Mouse (Mus musculus): Measurements from ENCODE around the gene Kcnk10. TPM values are rescaled to one million over a fixed set of nuclear protein-coding genes. Genes with fewer than 3 reads are reported as not detected.
"Not testable (repeated sequence)": the region's sequence is repeated elsewhere in the genome, so short reads cannot be mapped to it uniquely, and the experiment has no call there.

Gene Kcnk10
- 40.9 and 45.2 TPM in 2 replicates for polyA plus RNA-seq (2014; fragmentation: Nextera tagmentation; extraction: Ambion mirVana)

DNA sequence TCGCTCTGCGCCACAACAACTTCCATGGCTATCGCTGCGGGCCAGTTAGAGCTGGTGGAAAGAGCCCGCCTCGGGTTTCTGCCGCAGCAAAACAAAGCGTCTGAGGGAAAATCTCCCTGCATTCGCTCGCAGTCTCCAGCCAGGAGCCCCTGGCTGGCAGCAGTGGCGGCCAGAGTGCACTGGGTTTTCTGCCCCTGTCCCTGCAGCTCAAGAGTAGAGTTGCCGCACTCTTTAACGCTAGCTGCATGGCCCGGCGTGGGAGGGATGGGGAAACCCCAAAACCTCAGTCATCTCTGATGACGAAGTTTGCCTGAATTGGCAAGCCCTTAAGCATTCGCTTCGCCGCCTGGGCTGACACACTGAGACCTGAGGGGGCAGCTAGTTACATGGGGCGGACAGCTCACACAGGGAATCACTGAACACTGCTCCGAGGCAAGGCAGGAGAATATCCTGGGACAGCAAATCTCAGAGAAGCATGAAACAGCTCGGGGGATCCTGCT, at the start of gene Kcnk10:
Gene Kcnk10, minus strand, starts transcription at position 450 of the 500 bp plus-strand sequence.
- H3K4me3 ChIP-seq (ENCODE audit: low read depth, low read length) = peak within 1 kb of the TSS; percentile 41
- peak within 1 kb of the TSS; percentile 83 for H3K9ac ChIP-seq (ENCODE audit: low read length)
- DNase-seq (ENCODE audit: low spot score, missing footprints) (peak; percentile 94), ATAC-seq (ENCODE audit: low FRiP score) (0 out of 2 replicates have a peak, but pooled peaks have one; percentile 13)
- H3K4me1 ChIP-seq (ENCODE audit: control insufficient read depth, insufficient read depth, low read length) = peaks cover 30% of the 10 kb centered on the region
- WGBS = under 1% methylated on average over 22 of the region's 22 CpGs
- peak within 1 kb of the TSS; percentile 70 for H3K27ac ChIP-seq (ENCODE audit: low read depth, low read length)
- H3K36me3 ChIP-seq (ENCODE audit: control insufficient read depth, insufficient read depth, low read length) = no peaks in the 10 kb centered on the region
- no peaks in the 10 kb centered on the region for H3K9me3 ChIP-seq (ENCODE audit: control insufficient read depth, low read length)
- no peaks in the 10 kb centered on the region; the same call in 1 of the 2 replicates for H3K27me3 ChIP-seq (ENCODE audit: control insufficient read depth, insufficient read depth, low read length)
- H3K4me2 ChIP-seq = peak within 1 kb of the TSS; percentile 80

DNA sequence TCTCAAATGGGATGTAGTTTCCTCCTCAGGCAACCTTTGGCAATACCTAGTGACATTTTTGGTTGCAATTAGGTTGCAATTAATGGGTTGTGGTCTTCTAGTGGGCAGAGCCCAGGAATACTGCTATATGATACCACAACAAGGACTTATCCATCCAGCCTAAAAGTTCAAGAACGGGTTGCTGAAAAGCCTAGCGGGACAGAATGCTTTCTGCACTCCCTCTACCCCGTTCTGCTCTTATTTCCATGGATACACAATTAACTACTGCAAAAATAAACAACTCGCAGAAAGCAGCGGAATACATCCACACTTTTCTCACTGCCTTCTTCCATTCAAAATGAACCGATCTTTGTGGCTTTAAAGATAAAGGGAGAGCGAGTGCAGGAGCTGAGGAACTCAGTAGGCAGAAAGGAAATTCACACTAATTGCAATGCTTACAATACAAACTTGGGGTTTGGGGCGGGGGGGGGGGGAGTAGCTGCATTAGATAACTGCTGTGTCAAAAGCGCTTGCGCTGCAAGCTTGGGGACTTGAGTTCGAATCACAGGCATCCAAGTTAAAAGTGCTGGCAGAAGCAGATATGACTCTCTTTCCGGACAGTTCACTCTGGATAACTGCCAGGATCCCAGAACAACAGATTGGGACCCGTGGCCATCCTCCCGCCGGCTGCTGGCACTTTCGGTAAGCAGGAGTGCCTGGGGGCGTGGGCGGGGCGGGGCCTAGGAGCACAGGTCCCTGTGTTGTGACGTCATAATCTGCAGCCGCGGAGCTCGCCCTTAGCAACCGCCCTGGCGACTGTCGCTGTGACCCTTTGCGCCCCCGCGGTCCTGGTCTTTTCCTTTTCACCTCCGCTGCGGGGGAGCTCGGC, 49.5 kb upstream of the Kcnk10 start, which contains the start of gene Spata7:
Gene Spata7, plus strand, starts transcription at position 766 of the 868 bp plus-strand sequence.
- Histone ChIP-seq H3K9ac (ENCODE audit: low read length) (peak within 1 kb of the TSS; percentile 75), H3K27me3 (ENCODE audit: control insufficient read depth, insufficient read depth, low read length) (no peaks in the 10 kb centered on the region), H3K4me1 (ENCODE audit: control insufficient read depth, insufficient read depth, low read length) (no peaks in the 10 kb centered on the region), H3K27ac (ENCODE audit: low read depth, low read length) (no peak within 1 kb of the TSS), H3K36me3 (ENCODE audit: control insufficient read depth, insufficient read depth, low read length) (no peaks in the 10 kb centered on the region), H3K4me2 (peak within 1 kb of the TSS; percentile 61), H3K9me3 (ENCODE audit: control insufficient read depth, low read length) (no peaks in the 10 kb centered on the region), H3K4me3 (ENCODE audit: low read depth, low read length) (peak within 1 kb of the TSS; percentile 77)
- peak; percentile 99 for DNase-seq (ENCODE audit: low spot score, missing footprints)
- peak; percentile 97 for ATAC-seq (ENCODE audit: low FRiP score)
- WGBS = 5% methylated on average over 31 of the region's 32 CpGs

GRCm38 (mm10) chr12:98623266-98623665, 45.2 kb upstream of the Kcnk10 start:
- not testable (repeated sequence) for ATAC-seq (ENCODE audit: low FRiP score); H3K27me3 ChIP-seq (ENCODE audit: control insufficient read depth, insufficient read depth, low read length); H3K9me3 ChIP-seq (ENCODE audit: control insufficient read depth, low read length); H3K4me1 ChIP-seq (ENCODE audit: control insufficient read depth, insufficient read depth, low read length); H3K36me3 ChIP-seq (ENCODE audit: control insufficient read depth, insufficient read depth, low read length); H3K4me2 ChIP-seq; H3K9ac ChIP-seq (ENCODE audit: low read length); DNase-seq (ENCODE audit: low spot score, missing footprints); H3K4me3 ChIP-seq (ENCODE audit: low read depth, low read length); H3K27ac ChIP-seq (ENCODE audit: low read depth, low read length)
- WGBS = 88% methylated on average over 10 of the region's 10 CpGs

DNA sequence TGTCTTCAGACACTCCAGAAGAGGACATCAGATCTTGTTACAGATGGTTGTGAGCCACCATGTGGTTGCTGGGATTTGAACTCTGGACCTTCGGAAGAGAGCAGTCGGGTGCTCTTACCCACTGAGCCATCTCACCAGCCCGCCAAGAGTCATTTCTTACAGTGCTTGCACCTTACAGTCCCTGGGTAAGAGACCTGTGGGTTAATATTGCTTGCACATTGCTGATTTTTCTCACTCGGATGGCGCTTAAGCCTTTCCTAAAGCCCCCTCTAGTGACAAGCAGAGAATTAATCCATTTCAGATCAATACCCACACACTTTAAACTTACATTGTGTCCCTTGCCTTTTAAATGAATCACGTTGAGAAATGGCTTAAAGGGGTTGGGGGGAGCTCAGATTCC, 42.8 kb upstream of the Kcnk10 start:
- H3K4me2 ChIP-seq; H3K4me1 ChIP-seq (ENCODE audit: control insufficient read depth, insufficient read depth, low read length); H3K36me3 ChIP-seq (ENCODE audit: control insufficient read depth, insufficient read depth, low read length); H3K4me3 ChIP-seq (ENCODE audit: low read depth, low read length); H3K9me3 ChIP-seq (ENCODE audit: control insufficient read depth, low read length); H3K27ac ChIP-seq (ENCODE audit: low read depth, low read length); H3K27me3 ChIP-seq (ENCODE audit: control insufficient read depth, insufficient read depth, low read length); H3K9ac ChIP-seq (ENCODE audit: low read length): not testable (repeated sequence)
- ATAC-seq (ENCODE audit: low FRiP score) (0 out of 2 replicates have a peak, but pooled peaks have one; percentile 30), DNase-seq (ENCODE audit: low spot score, missing footprints) (peak; percentile 84)
- 39% methylated on average over 6 of the region's 6 CpGs for WGBS

GRCm38 (mm10) chr12:98619496-98619895, 41.4 kb upstream of the Kcnk10 start:
- no peak for DNase-seq (ENCODE audit: low spot score, missing footprints)
- Histone ChIP-seq H3K27me3 (ENCODE audit: control insufficient read depth, insufficient read depth, low read length) (no peaks in the 10 kb centered on the region), H3K4me2 (no peak overlapping the region), H3K9ac (ENCODE audit: low read length) (no peak overlapping the region), H3K36me3 (ENCODE audit: control insufficient read depth, insufficient read depth, low read length) (no peaks in the 10 kb centered on the region), H3K4me3 (ENCODE audit: low read depth, low read length) (no peak overlapping the region), H3K27ac (ENCODE audit: low read depth, low read length) (no peak overlapping the region), H3K4me1 (ENCODE audit: control insufficient read depth, insufficient read depth, low read length) (no peaks in the 10 kb centered on the region; the same call in 1 of the 2 replicates), H3K9me3 (ENCODE audit: control insufficient read depth, low read length) (no peaks in the 10 kb centered on the region)
- WGBS = 76% methylated on average over 2 of the region's 2 CpGs
- no peak for ATAC-seq (ENCODE audit: low FRiP score)

DNA sequence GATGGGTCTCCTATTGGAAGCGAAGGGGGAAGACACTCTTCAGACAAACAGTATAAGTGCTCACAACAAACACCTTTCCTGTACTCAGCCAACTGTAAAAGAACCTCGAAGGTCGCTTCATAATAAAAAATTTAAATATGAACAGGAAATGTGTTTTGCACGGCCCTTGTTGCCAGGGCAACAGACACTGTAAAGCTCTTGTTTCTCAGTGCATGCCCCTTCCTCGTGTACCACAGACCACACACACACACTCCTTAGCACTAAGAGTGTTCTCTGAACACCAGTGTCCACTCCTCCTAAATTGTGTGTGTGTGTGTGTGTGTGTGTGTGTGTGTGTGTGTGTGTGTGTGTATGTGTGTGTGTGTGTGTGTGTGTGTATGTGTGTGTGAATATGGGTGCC, 37.6 kb upstream of the Kcnk10 start:
- no peak for DNase-seq (ENCODE audit: low spot score, missing footprints)
- H3K27me3 ChIP-seq (ENCODE audit: control insufficient read depth, insufficient read depth, low read length) = no peaks in the 10 kb centered on the region
- 74% methylated on average over 5 of the region's 5 CpGs for WGBS
- H3K4me3 ChIP-seq (ENCODE audit: low read depth, low read length) = no peak overlapping the region
- H3K9me3 ChIP-seq (ENCODE audit: control insufficient read depth, low read length) = no peaks in the 10 kb centered on the region
- H3K36me3 ChIP-seq (ENCODE audit: control insufficient read depth, insufficient read depth, low read length) = no peaks in the 10 kb centered on the region
- no peak overlapping the region for H3K9ac ChIP-seq (ENCODE audit: low read length)
- no peak overlapping the region for H3K4me2 ChIP-seq
- H3K27ac ChIP-seq (ENCODE audit: low read depth, low read length) = no peak overlapping the region
- H3K4me1 ChIP-seq (ENCODE audit: control insufficient read depth, insufficient read depth, low read length) = no peaks in the 10 kb centered on the region; the same call in 1 of the 2 replicates
- ATAC-seq (ENCODE audit: low FRiP score) = no peak

- Histone ChIP-seq H3K4me2 (no peak overlapping the region), H3K36me3 (ENCODE audit: control insufficient read depth, insufficient read depth, low read length) (no peaks in the 10 kb centered on the region), H3K27ac (ENCODE audit: low read depth, low read length) (no peak overlapping the region), H3K4me3 (ENCODE audit: low read depth, low read length) (no peak overlapping the region), H3K9ac (ENCODE audit: low read length) (no peak overlapping the region), H3K27me3 (ENCODE audit: control insufficient read depth, insufficient read depth, low read length) (no peaks in the 10 kb centered on the region), H3K4me1 (ENCODE audit: control insufficient read depth, insufficient read depth, low read length) (no peaks in the 10 kb centered on the region; the same call in 1 of the 2 replicates), H3K9me3 (ENCODE audit: control insufficient read depth, low read length) (no peaks in the 10 kb centered on the region)
- no peak for ATAC-seq (ENCODE audit: low FRiP score)
- WGBS = 83% methylated on average over 3 of the region's 3 CpGs
- DNase-seq (ENCODE audit: low spot score, missing footprints) = no peak
These were observed 36.9 kb upstream of the Kcnk10 start for GRCm38 (mm10) chr12:98614910-98615508.

- 66% methylated on average over 3 of the region's 3 CpGs for WGBS
- ATAC-seq (ENCODE audit: low FRiP score) = no peak
These were observed 32.2 kb upstream of the Kcnk10 start for GRCm38 (mm10) chr12:98610341-98610740.

More at GRCm38 (mm10) chr12:98610341-98610740, 32.2 kb upstream of the Kcnk10 start:
- Histone ChIP-seq H3K36me3 (ENCODE audit: control insufficient read depth, insufficient read depth, low read length) (no peaks in the 10 kb centered on the region), H3K27ac (ENCODE audit: low read depth, low read length) (no peak overlapping the region), H3K9ac (ENCODE audit: low read length) (no peak overlapping the region), H3K4me3 (ENCODE audit: low read depth, low read length) (no peak overlapping the region), H3K4me1 (ENCODE audit: control insufficient read depth, insufficient read depth, low read length) (no peaks in the 10 kb centered on the region), H3K4me2 (no peak overlapping the region), H3K27me3 (ENCODE audit: control insufficient read depth, insufficient read depth, low read length) (no peaks in the 10 kb centered on the region), H3K9me3 (ENCODE audit: control insufficient read depth, low read length) (no peaks in the 10 kb centered on the region)
- no peak for DNase-seq (ENCODE audit: low spot score, missing footprints)
